Mouse (Mus musculus) heart, embryonic 16.5 days (tissue): ENCODE data around the gene Gucd1. TPM values are rescaled to one million over a fixed set of nuclear protein-coding genes. Genes with fewer than 3 reads are reported as not detected.
"Not testable (repeated sequence)": the region's sequence is repeated elsewhere in the genome, so short reads cannot be mapped to it uniquely, and the experiment has no call there.

ENCODE experiments used
- ATAC-seq: fragments of 200-750 bp; cut with Nextera tagmentation; replicated peaks from 2 replicates; pipeline ENCODE4 v1.8.0; 2017; ENCODE audit warnings: moderate number of reproducible peaks; ENCODE audit not compliant: insufficient read depth, low FRiP score; ENCODE audit errors: extremely low read depth
- H3K27ac ChIP-seq: fragments of 300-500 bp; sonication (generic); 2 replicates; pipeline ENCODE4 v1.5.1; 2014; ENCODE audit warnings: mild to moderate bottlenecking, low read length, control low read depth, moderate library complexity
- H3K27me3 ChIP-seq: fragments of 300-500 bp; sonication (generic); 2 replicates; pipeline ENCODE4 v1.6.1; 2014; ENCODE audit warnings: low read length, mixed read lengths; ENCODE audit not compliant: control insufficient read depth, insufficient read depth
- H3K36me3 ChIP-seq: fragments of 300-500 bp; sonication (generic); 2 replicates; pipeline ENCODE4 v1.6.1; 2014; ENCODE audit not compliant: control insufficient read depth, insufficient read depth
- H3K4me1 ChIP-seq: fragments of 300-500 bp; sonication (generic); 2 replicates; pipeline ENCODE4 v1.6.1; 2014; ENCODE audit warnings: low read length, mixed read lengths; ENCODE audit not compliant: control insufficient read depth, insufficient read depth
- H3K4me2 ChIP-seq: fragments of 300-500 bp; sonication (generic); 2 replicates; pipeline ENCODE4 v1.6.1; 2014; ENCODE audit warnings: low read depth, mild to moderate bottlenecking, control low read depth, low read length
- H3K4me3 ChIP-seq: fragments of 300-500 bp; sonication (generic); 2 replicates; pipeline ENCODE4 v1.5.1; 2014; ENCODE audit warnings: mild to moderate bottlenecking, control low read depth, low read length
- H3K9ac ChIP-seq: fragments of 300-500 bp; sonication (generic); 2 replicates; pipeline ENCODE4 v1.6.1; 2014; ENCODE audit warnings: low read length, control low read depth
- H3K9me3 ChIP-seq: fragments of 300-500 bp; sonication (generic); replicated peaks from 2 replicates; pipeline ENCODE4 v1.6.1; 2016; ENCODE audit warnings: low read length; ENCODE audit not compliant: control insufficient read depth
- WGBS: fragments of 180-500 bp; shearing (Covaris S2); extraction: QIAGEN DNeasy Blood & Tissue Kit; methylation state at CpG from one replicate; pipeline ENCODE4 v1.1.7; 2014; 5-methylcytosine and 5-hydroxymethylcytosine counted together
- polyA plus RNA-seq: library from polyadenylated mRNA; unstranded; fragments of >200 nt; fragmentation: Nextera tagmentation; extraction: Ambion mirVana; gene quantifications from 2 replicates; pipeline ENCODE4 v1.2.1, GENCODE M21; 2015

Gucd1 gene
- polyA plus RNA-seq, 1 experiment from 2014 or later, result 26.9 TPM

- H3K4me2 ChIP-seq, result no peak overlapping the region
- no peak overlapping the region for H3K9ac ChIP-seq
- H3K27ac ChIP-seq, result no peak overlapping the region
- no peaks in the 10 kb centered on the region for H3K27me3 ChIP-seq
- H3K36me3 ChIP-seq, result peaks cover 34% of the 10 kb centered on the region
- ATAC-seq, result no peak
- no peak overlapping the region for H3K4me3 ChIP-seq
- H3K9me3 ChIP-seq, result no peaks in the 10 kb centered on the region
- 91% methylated on average over 8 of the region's 8 CpGs for WGBS
- peaks cover 18% of the 10 kb centered on the region for H3K4me1 ChIP-seq
Observed at GRCm38 (mm10) chr10:75513306-75514067, 4.3 kb downstream of the Gucd1 start.

DNA sequence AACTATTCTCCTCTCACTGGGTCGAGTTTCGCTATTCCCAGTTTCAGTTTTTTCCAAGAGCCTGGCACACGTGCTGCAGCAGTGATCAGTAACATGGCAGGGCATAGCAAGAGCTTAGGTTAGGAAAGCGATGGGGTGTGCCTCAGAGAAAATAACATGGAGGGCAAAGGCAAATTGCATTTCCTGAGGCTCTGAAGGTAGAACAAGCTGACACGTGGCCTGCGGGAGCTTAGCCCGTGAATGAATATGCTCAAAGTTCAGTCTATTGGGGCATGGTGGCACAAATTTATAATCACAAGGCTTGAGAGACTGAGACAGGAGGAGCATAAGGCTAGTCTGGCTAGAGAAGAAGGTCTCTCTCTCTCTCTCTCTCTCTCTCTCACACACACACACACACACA is 5.0 kb downstream of the Gucd1 start:
- H3K4me1 ChIP-seq, result peaks cover 16% of the 10 kb centered on the region
- WGBS, result 83% methylated on average over 7 of the region's 7 CpGs
- H3K36me3 ChIP-seq, result peaks cover 39% of the 10 kb centered on the region
- H3K27ac ChIP-seq, result no peak overlapping the region
- no peak for ATAC-seq
- no peaks in the 10 kb centered on the region for H3K27me3 ChIP-seq
- H3K9ac ChIP-seq, result no peak overlapping the region
- H3K4me2 ChIP-seq, result no peak overlapping the region
- H3K4me3 ChIP-seq, result no peak overlapping the region
- H3K9me3 ChIP-seq, result no peaks in the 10 kb centered on the region

GRCm38 (mm10) chr10:75511897-75512296 is 5.9 kb downstream of the Gucd1 start:
- Histone ChIP-seq H3K36me3 (peaks cover 45% of the 10 kb centered on the region), H3K27ac (no peak overlapping the region), H3K4me3 (no peak overlapping the region), H3K9me3 (no peaks in the 10 kb centered on the region), H3K4me2 (no peak overlapping the region), H3K4me1 (peaks cover 16% of the 10 kb centered on the region), H3K27me3 (no peaks in the 10 kb centered on the region), H3K9ac (no peak overlapping the region)
- ATAC-seq, result no peak
- 92% methylated on average over 7 of the region's 7 CpGs for WGBS

GRCm38 (mm10) chr10:75511060-75511459 is 6.7 kb downstream of the Gucd1 start:
- no peak overlapping the region for H3K4me3 ChIP-seq
- no peaks in the 10 kb centered on the region for H3K9me3 ChIP-seq
- no peak overlapping the region for H3K27ac ChIP-seq
- no peak overlapping the region for H3K4me2 ChIP-seq
- peaks cover 46% of the 10 kb centered on the region for H3K36me3 ChIP-seq
- no peaks in the 10 kb centered on the region for H3K27me3 ChIP-seq
- WGBS, result 81% methylated on average over 9 of the region's 9 CpGs
- H3K9ac ChIP-seq, result no peak overlapping the region
- H3K4me1 ChIP-seq, result peaks cover 11% of the 10 kb centered on the region
- no peak for ATAC-seq

- Histone ChIP-seq H3K27ac (no peak overlapping the region), H3K9me3 (no peaks in the 10 kb centered on the region), H3K4me1 (peaks cover 5% of the 10 kb centered on the region), H3K4me2 (no peak overlapping the region), H3K4me3 (no peak overlapping the region), H3K36me3 (peaks cover 46% of the 10 kb centered on the region), H3K27me3 (no peaks in the 10 kb centered on the region), H3K9ac (no peak overlapping the region)
- 91% methylated on average over 7 of the region's 7 CpGs for WGBS
- ATAC-seq, result no peak
Observed at GRCm38 (mm10) chr10:75510446-75510845, 7.3 kb downstream of the Gucd1 start.

GRCm38 (mm10) chr10:75505928-75506327 is 11.8 kb downstream of the Gucd1 start:
- not testable (repeated sequence) for H3K4me1 ChIP-seq, ATAC-seq, H3K9me3 ChIP-seq, H3K4me2 ChIP-seq, H3K4me3 ChIP-seq, H3K9ac ChIP-seq, H3K27me3 ChIP-seq, H3K27ac ChIP-seq
- WGBS, result 88% methylated on average over 3 of the region's 3 CpGs
- peaks cover 40% of the 10 kb centered on the region for H3K36me3 ChIP-seq

DNA sequence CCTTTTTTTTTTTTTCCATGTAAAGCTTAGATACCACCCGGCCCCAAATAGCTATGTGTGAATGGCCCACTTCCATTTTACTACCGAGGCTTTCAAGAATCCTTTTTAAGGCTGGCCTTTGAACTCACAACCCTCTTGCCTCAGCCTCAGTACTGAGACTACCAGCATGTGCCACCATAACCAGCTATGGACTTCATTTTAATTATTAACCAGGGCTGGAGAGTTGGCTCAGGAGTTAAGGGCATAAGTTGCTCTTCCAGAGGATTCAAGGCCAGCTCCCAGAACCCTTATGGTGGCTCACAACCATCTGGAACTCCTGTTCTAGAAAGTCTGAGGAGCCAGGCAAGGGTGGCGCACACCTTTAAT is 12.7 kb downstream of the Gucd1 start:
- peaks cover 32% of the 10 kb centered on the region for H3K36me3 ChIP-seq
- H3K4me3 ChIP-seq, result no peak overlapping the region
- H3K4me1 ChIP-seq, result no peaks in the 10 kb centered on the region; the same call in 1 of the 2 replicates
- no peak overlapping the region for H3K4me2 ChIP-seq
- no peaks in the 10 kb centered on the region for H3K9me3 ChIP-seq
- no peak overlapping the region for H3K9ac ChIP-seq
- H3K27me3 ChIP-seq, result no peaks in the 10 kb centered on the region
- ATAC-seq, result no peak
- no peak overlapping the region for H3K27ac ChIP-seq
- 69% methylated on average over 3 of the region's 3 CpGs for WGBS

- WGBS, result 79% methylated on average over 8 of the region's 8 CpGs
- Histone ChIP-seq H3K4me1 (no peaks in the 10 kb centered on the region; the same call in 1 of the 2 replicates), H3K9me3 (no peaks in the 10 kb centered on the region), H3K4me3 (no peak overlapping the region), H3K27ac (no peak overlapping the region), H3K27me3 (no peaks in the 10 kb centered on the region), H3K4me2 (no peak overlapping the region), H3K36me3 (peaks cover 25% of the 10 kb centered on the region), H3K9ac (no peak overlapping the region)
- no peak for ATAC-seq
Observed at GRCm38 (mm10) chr10:75504234-75505129, 13.3 kb downstream of the Gucd1 start.

DNA sequence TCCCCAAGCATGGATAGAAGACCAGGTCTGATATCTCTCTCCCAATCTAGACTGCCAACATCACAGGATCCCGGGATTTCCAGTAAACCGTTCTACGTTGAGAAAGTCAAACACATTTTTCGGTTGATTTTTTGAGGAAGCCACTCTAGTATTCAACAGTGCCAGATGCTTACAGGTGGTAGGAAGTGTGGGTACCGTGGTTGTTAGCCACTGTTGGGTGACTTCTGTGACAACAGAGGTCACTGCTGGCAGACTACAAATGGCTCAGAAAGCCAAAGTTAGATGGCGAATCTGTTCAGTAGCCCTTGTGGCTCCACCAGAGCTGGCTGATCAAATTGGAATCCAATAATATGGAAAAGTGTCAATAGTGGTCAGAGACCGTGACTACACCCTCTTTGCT is 14.1 kb downstream of the Gucd1 start:
- WGBS, result 91% methylated on average over 7 of the region's 7 CpGs
- Histone ChIP-seq H3K36me3 (peaks cover 18% of the 10 kb centered on the region), H3K27me3 (no peaks in the 10 kb centered on the region), H3K27ac (no peak overlapping the region), H3K4me3 (no peak overlapping the region), H3K4me1 (no peaks in the 10 kb centered on the region; the same call in 1 of the 2 replicates), H3K9ac (no peak overlapping the region), H3K9me3 (no peaks in the 10 kb centered on the region), H3K4me2 (no peak overlapping the region)
- ATAC-seq, result no peak
